In genomic region chr19:14598690-14599288, GRCm38 (mm10) we compare ENCODE assay signal across 8 mouse cellular contexts. TPM values are rescaled to one million over a fixed set of nuclear protein-coding genes. Genes with fewer than 3 reads are reported as not detected.
DNase-seq lines count a peak whose midpoint lies in the region; ATAC-seq and TF ChIP-seq lines count a peak whose summit lies in the region.

No protein-coding gene starts in this region.

- no peaks in the 10 kb centered on the region for H3K9me3 ChIP-seq in embryonic facial prominence, embryonic 10.5 days
- no peaks in the 10 kb centered on the region for H3K9me3 ChIP-seq in intestine, embryonic 15.5 days
- H3K9me3 ChIP-seq in midbrain, embryonic 16.5 days (replicated peaks; ENCODE audit: control insufficient read depth, low read length, poor library complexity, severe bottlenecking) = no peaks in the 10 kb centered on the region

- TF ChIP-seq CTCF in left cerebral cortex, adult 2 months (IDR thresholded peaks at IDR 0.05) = no peak

- H3K27ac ChIP-seq in left cerebral cortex, adult 2 months = peak overlapping the region; percentile 97
- H3K27ac ChIP-seq in embryonic facial prominence, embryonic 10.5 days (replicated peaks) = peak overlapping the region; percentile 91
- peak overlapping the region; percentile 91 for H3K27ac ChIP-seq in intestine, embryonic 15.5 days
- peak overlapping the region; percentile 94 for H3K27ac ChIP-seq in midbrain, embryonic 16.5 days (ENCODE audit: low read length)

- peaks cover 19% of the 10 kb centered on the region for H3K27me3 ChIP-seq in embryonic facial prominence, embryonic 10.5 days (replicated peaks; ENCODE audit: low read depth, poor library complexity, severe bottlenecking)
- H3K27me3 ChIP-seq in intestine, embryonic 15.5 days (replicated peaks) = no peaks in the 10 kb centered on the region
- H3K27me3 ChIP-seq in midbrain, embryonic 16.5 days (ENCODE audit: control insufficient read depth, insufficient read depth, low read depth, low read length) = peaks cover 2% of the 10 kb centered on the region; the same call in 1 of the 2 replicates

- under 1% methylated on average over 46 of the region's 46 CpGs for WGBS in embryonic facial prominence, embryonic 10.5 days
- WGBS in intestine, embryonic 15.5 days = 2% methylated on average over 46 of the region's 46 CpGs
- under 1% methylated on average over 46 of the region's 46 CpGs for WGBS in midbrain, embryonic 16.5 days

- DNase-seq in left cerebral cortex, adult 2 months (ENCODE audit: extremely low spot score in 1 of 2, low spot score in 2 of 2) = no peak
- DNase-seq in left cerebral cortex, adult 8-10 months (ENCODE audit: low spot score in 2 of 2) = no peak
- no peak for DNase-seq in embryonic facial prominence, embryonic 10.5 days (ENCODE audit: low spot score)
- DNase-seq in right cerebral cortex, postnatal 36 days (ENCODE audit: low spot score in 2 of 2) = no peak
- DNase-seq in adrenal gland, postnatal 10 days = no peak

- H3K4me2 ChIP-seq in intestine, embryonic 15.5 days (replicated peaks) = peak overlapping the region; percentile 72
- H3K4me2 ChIP-seq in midbrain, embryonic 16.5 days (ENCODE audit: low read length) = peak overlapping the region; percentile 77

- ATAC-seq in intestine, embryonic 15.5 days = peak; percentile 45
- ATAC-seq in midbrain, embryonic 16.5 days = peak; percentile 70
- no peak for ATAC-seq in activated CD4-positive, CD25-positive, alpha-beta regulatory T cell, adult 4 months

- peaks cover 49% of the 10 kb centered on the region for H3K4me1 ChIP-seq in embryonic facial prominence, embryonic 10.5 days
- H3K4me1 ChIP-seq in intestine, embryonic 15.5 days (replicated peaks) = no peaks in the 10 kb centered on the region; the same call in 1 of the 2 replicates
- peaks cover 18% of the 10 kb centered on the region for H3K4me1 ChIP-seq in midbrain, embryonic 16.5 days (ENCODE audit: control insufficient read depth, insufficient read depth, low read length)

- peak overlapping the region; percentile 55 for H3K9ac ChIP-seq in intestine, embryonic 15.5 days
- H3K9ac ChIP-seq in midbrain, embryonic 16.5 days (ENCODE audit: low read depth, low read length) = peak overlapping the region; percentile 68

- peak overlapping the region; percentile 51 for H3K4me3 ChIP-seq in left cerebral cortex, adult 2 months
- peak overlapping the region; percentile 86 for H3K4me3 ChIP-seq in embryonic facial prominence, embryonic 10.5 days
- peak overlapping the region; percentile 56 for H3K4me3 ChIP-seq in intestine, embryonic 15.5 days (replicated peaks)
- peak overlapping the region; percentile 69 for H3K4me3 ChIP-seq in midbrain, embryonic 16.5 days (ENCODE audit: low read depth, low read length)

- intact Hi-C loops in left cerebral cortex, adult 2 months (cut with DNase I) = loop anchor here (1.0 to 5.0 kb wide), 8 partner anchors 22 to 1019 kb away; no protein-coding TSS in a partner anchor

- H3K36me3 ChIP-seq in embryonic facial prominence, embryonic 10.5 days (replicated peaks) = no peaks in the 10 kb centered on the region
- no peaks in the 10 kb centered on the region for H3K36me3 ChIP-seq in intestine, embryonic 15.5 days
- H3K36me3 ChIP-seq in midbrain, embryonic 16.5 days (ENCODE audit: control insufficient read depth, insufficient read depth, low read length) = no peaks in the 10 kb centered on the region

RNA-seq across cellular contexts. Expression of gene Tle4, which starts 0.9 kb away (rescaled TPM):
- 10 to 100 TPM; 36.0 to 39.1 TPM for total RNA-seq in left cerebral cortex, adult 2 months (2021)
- 10 to 100 TPM; 44.8 to 52.3 (median 47.4) TPM for total RNA-seq in left cerebral cortex, adult 8-10 months (2022)
- polyA plus RNA-seq in embryonic facial prominence, embryonic 10.5 days (2016; fragmentation: Nextera tagmentation; extraction: Ambion mirVana) = 19.4 and 21.7 TPM in 2 replicates
- polyA plus RNA-seq in intestine, embryonic 15.5 days (2015; fragmentation: Nextera tagmentation; extraction: Ambion mirVana) = 19.2 and 19.4 TPM in 2 replicates
- 26.7 and 30.8 TPM in 2 replicates for polyA plus RNA-seq in midbrain, embryonic 16.5 days (2015; fragmentation: Nextera tagmentation; extraction: Ambion mirVana)
- polyA plus RNA-seq in activated CD4-positive, CD25-positive, alpha-beta regulatory T cell, adult 4 months (2017; shearing (Covaris generic)) = 10 to 100 TPM; 12.2 to 15.3 TPM
- total RNA-seq in adrenal gland, postnatal 10 days (2021) = 10 to 100 TPM; 12.2 to 14.3 TPM
